Mouse (Mus musculus): ENCODE measurements around the gene Slc43a1.
"Not testable (repeated sequence)": the region's sequence is repeated elsewhere in the genome, so short reads cannot be mapped to it uniquely, and the experiment has no call there.

Slc43a1 gene

DNA sequence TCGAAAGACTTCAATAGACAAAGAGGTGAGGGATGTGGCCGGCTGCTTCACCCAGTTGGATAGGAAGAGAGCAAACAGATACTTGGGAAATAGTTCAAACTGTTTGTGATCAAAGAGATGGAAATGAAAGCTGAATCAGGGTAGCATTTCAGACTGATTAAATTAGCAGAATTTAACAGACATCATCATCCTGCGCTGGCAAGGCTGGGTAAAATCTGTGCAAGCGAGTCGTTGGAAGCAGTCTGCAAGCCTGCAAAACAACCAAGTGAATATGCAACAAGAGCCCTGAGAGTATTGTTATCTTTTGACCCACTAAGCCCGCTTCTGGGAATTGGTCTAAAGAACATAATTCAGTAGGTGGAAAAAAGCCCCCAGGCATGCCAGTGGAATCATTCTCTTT, 54.7 kb downstream of the Slc43a1 start:
- DNase-seq (ENCODE audit: low read depth, low spot score), result no peak

DNA sequence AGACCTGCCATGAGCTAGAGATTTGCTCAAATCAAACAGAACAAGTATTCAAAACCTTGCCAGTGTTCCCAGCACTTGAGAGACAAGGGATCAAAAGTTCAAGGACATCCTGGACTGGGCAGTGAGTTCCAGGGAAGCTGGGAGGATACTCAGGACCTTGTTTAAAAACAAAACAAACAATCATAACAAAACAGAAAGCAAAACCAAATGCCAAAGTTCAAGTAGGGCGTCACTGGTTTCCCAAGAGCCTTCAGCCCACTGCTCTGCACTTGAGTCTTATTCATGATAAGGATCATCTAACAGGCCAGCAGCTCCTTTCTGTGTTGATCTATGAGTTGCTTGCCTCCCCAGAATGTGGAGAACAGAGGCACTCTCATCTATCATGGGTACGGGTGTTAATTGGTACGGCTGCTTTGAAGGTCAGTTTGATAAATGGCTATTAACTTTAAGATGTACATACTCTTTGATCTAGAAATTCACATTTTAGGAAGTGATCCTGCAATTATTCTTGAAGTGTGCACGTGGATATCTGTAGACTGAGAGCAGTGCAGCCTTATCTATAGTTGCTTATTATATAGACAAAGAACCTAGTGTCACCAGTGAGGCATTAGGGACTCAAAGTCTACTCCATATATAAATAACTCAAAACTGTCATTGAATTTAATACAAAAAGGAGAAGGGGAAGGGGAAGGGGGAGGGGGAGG, 57.0 kb downstream of the Slc43a1 start:
- DNase-seq (ENCODE audit: low read depth, low spot score), result no peak

DNA sequence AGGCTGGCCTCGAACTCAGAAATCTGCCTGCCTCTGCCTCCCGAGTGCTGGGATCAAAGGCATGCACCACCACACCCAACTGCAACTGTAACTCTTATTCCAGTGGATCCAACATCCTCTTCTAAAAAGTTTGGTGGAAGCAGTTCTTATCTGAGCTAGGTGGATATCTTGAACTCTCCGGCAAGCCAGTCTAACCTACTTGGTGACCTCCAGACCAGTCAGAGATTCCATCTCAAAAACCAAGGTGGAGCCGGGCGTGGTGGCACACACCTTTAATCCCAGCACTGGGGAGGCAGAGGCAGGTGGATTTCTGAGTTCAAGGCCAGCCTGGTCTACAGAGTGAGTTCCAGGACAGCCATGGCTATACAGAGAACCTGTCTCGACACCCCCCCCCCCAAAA, 58.0 kb downstream of the Slc43a1 start:
- not testable (repeated sequence) for DNase-seq (ENCODE audit: low read depth, low spot score)

DNA sequence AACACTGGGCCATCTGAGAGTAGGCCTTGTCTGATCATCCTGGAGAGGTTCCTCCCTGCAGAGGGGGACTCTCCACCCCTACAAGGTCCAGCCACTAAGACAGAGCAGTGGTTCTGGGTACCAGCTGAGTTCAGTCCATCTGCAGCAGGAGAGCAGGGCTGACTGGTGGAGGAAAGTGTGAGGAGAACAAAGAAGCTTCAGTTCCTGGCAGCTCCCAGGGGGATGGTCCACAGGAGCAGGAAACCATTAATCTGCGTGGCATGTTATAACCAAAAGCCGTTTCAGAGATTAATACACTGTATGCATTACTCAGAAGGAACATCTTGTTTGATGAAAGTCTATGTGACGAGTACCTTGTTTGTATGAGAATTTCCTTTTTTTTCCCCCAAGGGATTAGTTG, 74.1 kb downstream of the Slc43a1 start:
- DNase-seq (ENCODE audit: low read depth, low spot score), result no peak
